Mouse (Mus musculus): Measurements from ENCODE around the gene Lrrfip1. TPM values are rescaled to one million over a fixed set of nuclear protein-coding genes. Genes with fewer than 3 reads are reported as not detected.

Gene Lrrfip1
- polyA plus RNA-seq, 1 experiment from 2014 or later = 79.0 TPM

- DNase-seq (ENCODE audit: low spot score) = no peak
- ATAC-seq (ENCODE audit: low FRiP score, low TSS enrichment) = no peak
- Histone ChIP-seq H3K4me2 (replicated peaks; ENCODE audit: low read depth) (peak overlapping the region; percentile 83), H3K4me3 (ENCODE audit: low read depth, low read length) (peak overlapping the region; percentile 60), H3K9ac (ENCODE audit: low read length) (peak overlapping the region; percentile 77), H3K4me1 (replicated peaks; ENCODE audit: control insufficient read depth, insufficient read depth) (peaks cover 21% of the 10 kb centered on the region), H3K27me3 (ENCODE audit: control insufficient read depth, insufficient read depth, low read length) (no peaks in the 10 kb centered on the region), H3K9me3 (ENCODE audit: control insufficient read depth, low read length) (no peaks in the 10 kb centered on the region), H3K27ac (replicated peaks) (peak overlapping the region; percentile 95), H3K36me3 (ENCODE audit: control insufficient read depth, insufficient read depth, low read length) (no peaks in the 10 kb centered on the region)
- TF ChIP-seq EP300 (optimal IDR thresholded peaks at IDR 0.05) = no peak
- TF ChIP-seq CTCF (IDR thresholded peaks at IDR 0.05; ENCODE audit: low read depth) = no peak
- 29% methylated on average over 10 of the region's 10 CpGs for WGBS
Observed at GRCm38 (mm10) chr1:91054074-91054471, 55.5 kb downstream of the Lrrfip1 start.

DNA sequence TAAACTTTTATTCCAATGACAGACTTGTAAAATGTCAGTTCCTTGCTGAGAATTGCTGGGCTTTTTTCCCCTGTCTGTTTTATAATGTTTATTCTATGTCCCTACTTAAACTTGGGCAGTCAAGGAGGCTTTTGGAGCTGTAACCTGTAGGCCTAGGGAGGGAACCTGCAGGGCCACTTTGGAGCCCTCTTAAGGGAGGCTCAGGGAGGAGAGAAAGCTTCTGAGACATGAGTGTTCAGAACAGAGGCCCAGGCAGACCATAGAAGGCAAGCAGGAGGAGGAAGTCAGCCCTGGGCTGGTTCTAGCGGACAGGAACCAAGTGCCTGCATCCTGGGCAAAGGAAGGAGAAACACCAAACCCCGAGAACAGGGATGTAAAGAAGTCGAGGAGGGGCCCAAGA is 56.3 kb downstream of the Lrrfip1 start:
- Histone ChIP-seq H3K4me3 (ENCODE audit: low read depth, low read length) (peak overlapping the region; percentile 60), H3K4me2 (replicated peaks; ENCODE audit: low read depth) (peak overlapping the region; percentile 83), H3K27ac (replicated peaks) (peak overlapping the region; percentile 81), H3K36me3 (ENCODE audit: control insufficient read depth, insufficient read depth, low read length) (no peaks in the 10 kb centered on the region), H3K4me1 (replicated peaks; ENCODE audit: control insufficient read depth, insufficient read depth) (peaks cover 21% of the 10 kb centered on the region), H3K27me3 (ENCODE audit: control insufficient read depth, insufficient read depth, low read length) (no peaks in the 10 kb centered on the region), H3K9ac (ENCODE audit: low read length) (peak overlapping the region; percentile 53), H3K9me3 (ENCODE audit: control insufficient read depth, low read length) (no peaks in the 10 kb centered on the region)
- TF ChIP-seq CTCF (IDR thresholded peaks at IDR 0.05; ENCODE audit: low read depth) = no peak
- TF ChIP-seq EP300 (optimal IDR thresholded peaks at IDR 0.05) = no peak
- ATAC-seq (ENCODE audit: low FRiP score, low TSS enrichment) = no peak
- DNase-seq (ENCODE audit: low spot score) = no peak
- 45% methylated on average over 3 of the region's 3 CpGs for WGBS

DNA sequence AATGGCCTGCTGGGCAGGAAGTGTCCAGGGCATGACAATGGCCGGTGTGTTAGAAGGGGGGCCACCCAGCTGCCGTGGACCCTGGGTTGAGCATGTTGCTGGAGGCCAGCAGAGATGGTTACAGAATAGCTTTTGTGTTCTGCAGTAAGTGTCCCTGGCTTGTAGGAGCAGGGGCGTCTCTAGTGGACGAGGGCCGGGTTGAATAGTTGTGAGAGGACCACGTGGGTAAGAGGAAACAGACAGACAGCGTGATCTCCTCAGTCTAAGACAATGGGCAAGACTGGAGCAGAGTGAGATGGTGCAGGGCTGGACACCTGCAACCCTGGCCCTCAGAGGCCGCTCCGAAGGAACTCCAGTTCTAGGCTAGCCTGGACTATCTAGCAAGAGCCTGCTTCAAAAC is 57.2 kb downstream of the Lrrfip1 start:
- WGBS = 72% methylated on average over 9 of the region's 9 CpGs
- H3K9ac ChIP-seq (ENCODE audit: low read length) = peak overlapping the region; percentile 43; the same call in 1 of the 2 replicates
- H3K4me3 ChIP-seq (ENCODE audit: low read depth, low read length) = peak overlapping the region; percentile 60
- DNase-seq (ENCODE audit: low spot score) (no peak), ATAC-seq (ENCODE audit: low FRiP score, low TSS enrichment) (no peak)
- no peaks in the 10 kb centered on the region for H3K27me3 ChIP-seq (ENCODE audit: control insufficient read depth, insufficient read depth, low read length)
- H3K4me1 ChIP-seq (replicated peaks; ENCODE audit: control insufficient read depth, insufficient read depth) = peaks cover 21% of the 10 kb centered on the region
- no peaks in the 10 kb centered on the region for H3K36me3 ChIP-seq (ENCODE audit: control insufficient read depth, insufficient read depth, low read length)
- TF ChIP-seq CTCF (IDR thresholded peaks at IDR 0.05; ENCODE audit: low read depth) (no peak), EP300 (optimal IDR thresholded peaks at IDR 0.05) (no peak)
- no peaks in the 10 kb centered on the region for H3K9me3 ChIP-seq (ENCODE audit: control insufficient read depth, low read length)
- peak overlapping the region; percentile 65 for H3K27ac ChIP-seq (replicated peaks)
- H3K4me2 ChIP-seq (replicated peaks; ENCODE audit: low read depth) = peak overlapping the region; percentile 83

GRCm38 (mm10) chr1:91056416-91056815 is 57.9 kb downstream of the Lrrfip1 start:
- peaks cover 21% of the 10 kb centered on the region for H3K4me1 ChIP-seq (replicated peaks; ENCODE audit: control insufficient read depth, insufficient read depth)
- peak overlapping the region; percentile 83 for H3K4me2 ChIP-seq (replicated peaks; ENCODE audit: low read depth)
- no peaks in the 10 kb centered on the region for H3K36me3 ChIP-seq (ENCODE audit: control insufficient read depth, insufficient read depth, low read length)
- no peak for TF ChIP-seq EP300 (optimal IDR thresholded peaks at IDR 0.05)
- no peak for ATAC-seq (ENCODE audit: low FRiP score, low TSS enrichment)
- H3K9ac ChIP-seq (ENCODE audit: low read length) = no peak overlapping the region
- H3K9me3 ChIP-seq (ENCODE audit: control insufficient read depth, low read length) = no peaks in the 10 kb centered on the region
- WGBS = 80% methylated on average over 8 of the region's 8 CpGs
- no peak for DNase-seq (ENCODE audit: low spot score)
- peak overlapping the region; percentile 65 for H3K27ac ChIP-seq (replicated peaks)
- no peaks in the 10 kb centered on the region for H3K27me3 ChIP-seq (ENCODE audit: control insufficient read depth, insufficient read depth, low read length)
- peak overlapping the region; percentile 60; the same call in 1 of the 2 replicates for H3K4me3 ChIP-seq (ENCODE audit: low read depth, low read length)

DNA sequence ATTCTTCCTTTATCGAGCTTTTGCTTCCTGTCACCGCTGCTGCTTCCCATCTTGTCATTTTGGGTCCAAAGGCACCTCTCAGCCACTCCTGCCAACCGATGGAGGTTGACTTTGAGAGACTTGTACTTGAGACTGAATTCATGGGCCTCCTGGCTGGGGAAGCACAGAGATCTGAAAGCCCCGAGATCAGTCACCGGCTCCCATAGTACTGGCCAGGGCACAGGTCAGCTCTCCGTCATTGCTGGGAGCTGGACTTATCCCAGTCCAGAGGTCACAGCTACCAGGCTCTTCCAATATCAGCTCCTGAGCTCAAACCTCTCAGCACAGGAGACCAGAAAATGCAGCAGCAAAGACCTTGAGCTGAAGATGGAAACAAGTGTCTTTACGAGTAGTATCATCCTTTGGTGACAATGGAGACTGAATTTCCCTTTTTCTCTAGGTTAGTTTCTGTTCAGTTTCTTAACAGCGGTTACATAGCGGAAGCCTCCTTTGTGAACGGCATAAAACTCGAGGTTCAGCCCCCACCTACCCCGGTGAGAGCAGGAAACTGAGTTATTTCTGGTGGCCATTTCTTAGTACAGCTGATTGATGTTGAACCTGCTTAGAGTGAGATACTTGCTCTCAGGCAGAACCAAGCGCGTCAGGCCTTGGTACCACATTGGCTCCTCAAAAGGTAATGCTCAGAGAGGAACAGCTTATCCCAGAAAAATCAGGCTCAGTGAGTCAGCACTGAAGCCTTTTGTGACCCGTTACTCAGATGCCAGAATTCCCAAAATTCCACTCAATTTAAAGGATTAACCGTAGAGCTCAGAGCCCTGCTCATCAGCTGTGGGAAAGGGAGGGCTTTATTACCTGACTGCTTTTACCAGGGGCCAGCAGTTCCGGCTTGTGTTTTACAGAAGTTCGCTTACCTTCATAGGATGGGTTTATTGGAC is 59.0 kb downstream of the Lrrfip1 start:
- ATAC-seq (ENCODE audit: low FRiP score, low TSS enrichment) (no peak), DNase-seq (ENCODE audit: low spot score) (no peak)
- TF ChIP-seq CTCF (IDR thresholded peaks at IDR 0.05; ENCODE audit: low read depth) (no peak), EP300 (optimal IDR thresholded peaks at IDR 0.05) (no peak)
- peak overlapping the region; percentile 0; the same call in 1 of the 2 replicates for H3K27ac ChIP-seq (replicated peaks)
- no peaks in the 10 kb centered on the region for H3K36me3 ChIP-seq (ENCODE audit: control insufficient read depth, insufficient read depth, low read length)
- H3K4me1 ChIP-seq (replicated peaks; ENCODE audit: control insufficient read depth, insufficient read depth) = peaks cover 15% of the 10 kb centered on the region
- H3K9me3 ChIP-seq (ENCODE audit: control insufficient read depth, low read length) = no peaks in the 10 kb centered on the region
- WGBS = 60% methylated on average over 18 of the region's 18 CpGs
- H3K4me2 ChIP-seq (replicated peaks; ENCODE audit: low read depth) = no peak overlapping the region
- H3K4me3 ChIP-seq (ENCODE audit: low read depth, low read length) = no peak overlapping the region
- H3K27me3 ChIP-seq (ENCODE audit: control insufficient read depth, insufficient read depth, low read length) = no peaks in the 10 kb centered on the region
- no peak overlapping the region for H3K9ac ChIP-seq (ENCODE audit: low read length)

DNA sequence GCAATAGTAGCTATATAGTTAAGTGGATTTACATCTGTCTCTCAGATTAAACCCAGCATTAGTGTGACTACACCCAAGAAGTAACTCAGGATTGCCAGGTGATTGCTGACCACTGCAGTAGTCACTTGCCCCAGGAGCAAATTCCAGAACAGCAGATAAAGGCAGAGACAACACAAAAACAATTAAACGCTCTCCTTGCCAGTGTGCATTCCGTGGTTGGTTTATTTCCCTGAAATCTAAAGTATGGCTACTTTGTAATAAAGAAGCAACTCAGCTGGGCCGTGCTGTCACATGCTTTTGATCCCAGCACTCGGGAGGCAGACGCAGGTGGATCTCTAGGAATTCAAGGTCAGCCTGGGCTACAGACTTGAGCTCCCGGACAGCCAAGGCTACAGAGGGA is 59.7 kb downstream of the Lrrfip1 start:
- H3K27ac ChIP-seq (replicated peaks) = 0 out of 2 replicates have a peak overlapping the region, but pooled peaks have one; percentile 0
- 73% methylated on average over 6 of the region's 6 CpGs for WGBS
- H3K4me2 ChIP-seq (replicated peaks; ENCODE audit: low read depth) = no peak overlapping the region
- H3K9ac ChIP-seq (ENCODE audit: low read length) = no peak overlapping the region
- TF ChIP-seq CTCF (IDR thresholded peaks at IDR 0.05; ENCODE audit: low read depth) (no peak), EP300 (optimal IDR thresholded peaks at IDR 0.05) (no peak)
- H3K4me3 ChIP-seq (ENCODE audit: low read depth, low read length) = no peak overlapping the region
- DNase-seq (ENCODE audit: low spot score) (no peak), ATAC-seq (ENCODE audit: low FRiP score, low TSS enrichment) (no peak)
- no peaks in the 10 kb centered on the region for H3K36me3 ChIP-seq (ENCODE audit: control insufficient read depth, insufficient read depth, low read length)
- H3K27me3 ChIP-seq (ENCODE audit: control insufficient read depth, insufficient read depth, low read length) = no peaks in the 10 kb centered on the region
- H3K4me1 ChIP-seq (replicated peaks; ENCODE audit: control insufficient read depth, insufficient read depth) = peaks cover 15% of the 10 kb centered on the region
- no peaks in the 10 kb centered on the region for H3K9me3 ChIP-seq (ENCODE audit: control insufficient read depth, low read length)

Data from stomach, postnatal 0 days (tissue).